In genomic region chr1:135853200-135853599, GRCm38 (mm10) we compare ENCODE assay signal across 24 mouse cellular contexts. TPM values are rescaled to one million over a fixed set of nuclear protein-coding genes. Genes with fewer than 3 reads are reported as not detected.
DNase-seq lines count a peak whose midpoint lies in the region; ATAC-seq lines count a peak whose summit lies in the region.
"Had no signal": no experiment of that assay in that cellular context is flagged by ENCODE, and none has a peak within 500 bp of the region (broad histone marks: within the 10 kb centered on the region; RNA-seq: fewer than 3 reads in every experiment).

No protein-coding gene starts in this region.

- H3K36me3 ChIP-seq in forebrain, embryonic 10.5 days (replicated peaks), result no peaks in the 10 kb centered on the region
- no peaks in the 10 kb centered on the region for H3K36me3 ChIP-seq in forebrain, embryonic 11.5 days (ENCODE audit: control insufficient read depth, insufficient read depth, low read length)
- peaks cover 42% of the 10 kb centered on the region for H3K36me3 ChIP-seq in heart, embryonic 15.5 days
- H3K36me3 ChIP-seq in stomach, embryonic 16.5 days (ENCODE audit: control insufficient read depth, insufficient read depth, low read length), result no peaks in the 10 kb centered on the region
- H3K36me3 ChIP-seq: embryonic facial prominence, embryonic 12.5 days; neural tube, embryonic 12.5 days; stomach, embryonic 15.5 days had no signal

- 89% methylated on average over 4 of the region's 4 CpGs for WGBS in forebrain, embryonic 10.5 days
- whole genome bisulfite sequencing in forebrain, embryonic 11.5 days, result 95% methylated on average over 4 of the region's 4 CpGs
- 77% methylated on average over 4 of the region's 4 CpGs for WGBS in heart, embryonic 15.5 days
- 78% methylated on average over 4 of the region's 4 CpGs for WGBS in stomach, embryonic 16.5 days

- no peak overlapping the region for H3K4me3 ChIP-seq in forebrain, embryonic 10.5 days
- no peak overlapping the region for H3K4me3 ChIP-seq in forebrain, embryonic 11.5 days (ENCODE audit: low read depth, low read length)
- H3K4me3 ChIP-seq in heart, embryonic 15.5 days, result no peak overlapping the region
- no peak overlapping the region for H3K4me3 ChIP-seq in stomach, embryonic 16.5 days (replicated peaks; ENCODE audit: low read length)
- H3K4me3 ChIP-seq: embryonic facial prominence, embryonic 12.5 days; forebrain, embryonic 13.5 days; gastrocnemius, adult 2 months; neural tube, embryonic 12.5 days; stomach, embryonic 15.5 days had no signal

- H3K4me2 ChIP-seq in forebrain, embryonic 11.5 days (ENCODE audit: low read depth, low read length, severe bottlenecking), result no peak overlapping the region
- no peak overlapping the region for H3K4me2 ChIP-seq in heart, embryonic 15.5 days
- no peak overlapping the region for H3K4me2 ChIP-seq in stomach, embryonic 16.5 days (ENCODE audit: low read depth, low read length)
- H3K4me2 ChIP-seq: embryonic facial prominence, embryonic 12.5 days; forebrain, embryonic 13.5 days; hindbrain, embryonic 14.5 days; midbrain, embryonic 11.5 days; stomach, embryonic 15.5 days had no signal

- intact Hi-C loops in heart, postnatal 10 days (cut with DNase I), result no loop called here

- no peak for ATAC-seq in forebrain, embryonic 11.5 days (replicated peaks; ENCODE audit: low FRiP score)
- no peak for ATAC-seq in heart, embryonic 15.5 days (replicated peaks; ENCODE audit: insufficient number of reproducible peaks, insufficient read depth, low FRiP score, low read depth)
- no peak for ATAC-seq in stomach, embryonic 16.5 days (ENCODE audit: insufficient read depth, low FRiP score)
- ATAC-seq: activated CD4-positive, CD25-positive, alpha-beta regulatory T cell, adult 4 months; inflammation-experienced regulatory T-cells, adult 6 months had no signal

- DNase-seq in forebrain, embryonic 10.5 days (ENCODE audit: extremely low spot score, low spot score), result no peak
- DNase-seq in forebrain, embryonic 11.5 days (ENCODE audit: low spot score), result no peak
- no peak for DNase-seq in heart, adult 9 months (ENCODE audit: low spot score in 2 of 2)
- peak; percentile 5 to 10 for DNase-seq in heart, postnatal 10 days
- DNase-seq in lung, postnatal 36 days, result no peak
- no peak for DNase-seq in right cerebral cortex, adult 18-20 months
- DNase-seq: adrenal gland, adult 8-10 months; cerebellum, adult 11-12 months; cerebellum, postnatal 10 days; gastrocnemius, adult 2 months; kidney, adult 9 months; kidney, postnatal 14 days; thymus, adult 2 months; thymus, postnatal 4 days had no signal

- no peak overlapping the region for H3K9ac ChIP-seq in forebrain, embryonic 11.5 days (ENCODE audit: low read length)
- H3K9ac ChIP-seq in heart, embryonic 15.5 days, result no peak overlapping the region
- H3K9ac ChIP-seq in stomach, embryonic 16.5 days (ENCODE audit: low read length), result no peak overlapping the region
- H3K9ac ChIP-seq: embryonic facial prominence, embryonic 12.5 days; forebrain, embryonic 13.5 days; hindbrain, embryonic 14.5 days; neural tube, embryonic 12.5 days; stomach, embryonic 15.5 days had no signal

- H3K27ac ChIP-seq in forebrain, embryonic 10.5 days, result peak overlapping the region; percentile 77
- no peak overlapping the region for H3K27ac ChIP-seq in forebrain, embryonic 11.5 days (ENCODE audit: low read depth, low read length)
- H3K27ac ChIP-seq in heart, embryonic 15.5 days, result peak overlapping the region; percentile 5
- peak overlapping the region; percentile 63; the same call in 1 of the 2 replicates for H3K27ac ChIP-seq in stomach, embryonic 16.5 days (ENCODE audit: low read length)
- H3K27ac ChIP-seq: embryonic facial prominence, embryonic 12.5 days; forebrain, embryonic 13.5 days; gastrocnemius, adult 2 months; hindbrain, embryonic 14.5 days; neural tube, embryonic 12.5 days had no signal

- peaks cover 37% of the 10 kb centered on the region for H3K4me1 ChIP-seq in forebrain, embryonic 10.5 days
- no peaks in the 10 kb centered on the region; the same call in 1 of the 2 replicates for H3K4me1 ChIP-seq in forebrain, embryonic 11.5 days (replicated peaks; ENCODE audit: control insufficient read depth, insufficient read depth, low read length)
- H3K4me1 ChIP-seq in heart, embryonic 15.5 days (replicated peaks), result peaks cover 60% of the 10 kb centered on the region
- 0 out of 2 replicates have a peak, but pooled peaks cover 12% of the 10 kb centered on the region for H3K4me1 ChIP-seq in stomach, embryonic 16.5 days (ENCODE audit: control insufficient read depth, insufficient read depth, low read length)

- no peaks in the 10 kb centered on the region for H3K9me3 ChIP-seq in forebrain, embryonic 10.5 days
- H3K9me3 ChIP-seq in forebrain, embryonic 11.5 days (ENCODE audit: control insufficient read depth, low read length), result no peaks in the 10 kb centered on the region
- H3K9me3 ChIP-seq in heart, embryonic 15.5 days (replicated peaks), result no peaks in the 10 kb centered on the region
- no peaks in the 10 kb centered on the region for H3K9me3 ChIP-seq in stomach, embryonic 16.5 days (replicated peaks; ENCODE audit: control insufficient read depth, low read length)
- H3K9me3 ChIP-seq: embryonic facial prominence, embryonic 12.5 days; forebrain, embryonic 13.5 days; neural tube, embryonic 12.5 days; stomach, embryonic 15.5 days had no signal

- H3K27me3 ChIP-seq in forebrain, embryonic 10.5 days (ENCODE audit: poor library complexity, severe bottlenecking), result no peaks in the 10 kb centered on the region
- no peaks in the 10 kb centered on the region for H3K27me3 ChIP-seq in forebrain, embryonic 11.5 days (ENCODE audit: control insufficient read depth, insufficient read depth, low read length)
- no peaks in the 10 kb centered on the region for H3K27me3 ChIP-seq in heart, embryonic 15.5 days
- H3K27me3 ChIP-seq in stomach, embryonic 16.5 days (ENCODE audit: control insufficient read depth, insufficient read depth, low read length), result no peaks in the 10 kb centered on the region
- H3K27me3 ChIP-seq: forebrain, embryonic 13.5 days; neural tube, embryonic 12.5 days had no signal

RNA-seq across cellular contexts. Expression of gene Tnnt2, which starts 17.0 kb away (rescaled TPM):
- polyA plus RNA-seq in forebrain, embryonic 10.5 days (2016; fragmentation: Nextera tagmentation; extraction: Ambion mirVana), result 0.45 TPM in 1 of 2 replicates, not detected in the other
- 0.25 TPM in 1 of 2 replicates, not detected in the other for polyA plus RNA-seq in forebrain, embryonic 11.5 days (2014; fragmentation: Nextera tagmentation; extraction: Ambion mirVana)
- polyA plus RNA-seq in heart, embryonic 15.5 days (2015; fragmentation: Nextera tagmentation; extraction: Ambion mirVana), result 7,410 and 9,283 TPM in 2 replicates
- 1,000 to 10,000 TPM; 7,447 to 7,490 TPM for total RNA-seq in heart, postnatal 10 days (2021)
- polyA plus RNA-seq in stomach, embryonic 16.5 days (2015; fragmentation: Nextera tagmentation; extraction: Ambion mirVana), result 40.8 and 48.4 TPM in 2 replicates

RNA-seq across cellular contexts. Expression of gene Lad1, which starts 34.8 kb away (rescaled TPM):
- polyA plus RNA-seq in forebrain, embryonic 10.5 days (2016; fragmentation: Nextera tagmentation; extraction: Ambion mirVana), result 3.1 and 3.7 TPM in 2 replicates
- polyA plus RNA-seq in forebrain, embryonic 11.5 days (2014; fragmentation: Nextera tagmentation; extraction: Ambion mirVana), result 0.47 and 0.65 TPM in 2 replicates
- polyA plus RNA-seq in heart, embryonic 15.5 days (2015; fragmentation: Nextera tagmentation; extraction: Ambion mirVana), result 3.2 and 5.8 TPM in 2 replicates
- 10 to 100 TPM in 1 of 2 experiments, 1 to 10 TPM in 1; 9.4 to 10.8 TPM for total RNA-seq in heart, postnatal 10 days (2021)
- polyA plus RNA-seq in stomach, embryonic 16.5 days (2015; fragmentation: Nextera tagmentation; extraction: Ambion mirVana), result 109 and 142 TPM in 2 replicates
- total RNA-seq: gastrocnemius, adult 2 months had no signal

Comparison
In these comparisons a context has a peak if more than half of its experiments do, and no peak if none do; other contexts are left out.
1. DNase-seq: peak in heart, postnatal 10 days (2 of 2); none in forebrain, embryonic 10.5 days (single experiment), forebrain, embryonic 11.5 days (single experiment), heart, adult 9 months (0 of 2), lung, postnatal 36 days (single experiment) and right cerebral cortex, adult 18-20 months (single experiment).
2. RNA of gene Tnnt2, which starts 17.0 kb away (polyA plus RNA-seq): 7,410 to 9,283 TPM in heart, embryonic 15.5 days; 40.8 to 48.4 TPM in stomach, embryonic 16.5 days, 0.45 TPM in forebrain, embryonic 10.5 days and 0.25 TPM in forebrain, embryonic 11.5 days; every median in the first group is over 100 times any median in the second.
3. RNA of gene Lad1, which starts 34.8 kb away (polyA plus RNA-seq): 109 to 142 TPM in stomach, embryonic 16.5 days; 3.1 to 3.7 TPM in forebrain, embryonic 10.5 days, 3.2 to 5.8 TPM in heart, embryonic 15.5 days and 0.47 to 0.65 TPM in forebrain, embryonic 11.5 days; every median in the first group is over 10 times any median in the second.